Mouse (Mus musculus) B cell, adult 2 months (primary cell): ENCODE data around the gene Trim25.

Experiments
- DNase-seq, 2 experiments: peaks; one replicate each; pipeline ENCODE4 v3.0.0; 2022

Gene Trim25

DNA sequence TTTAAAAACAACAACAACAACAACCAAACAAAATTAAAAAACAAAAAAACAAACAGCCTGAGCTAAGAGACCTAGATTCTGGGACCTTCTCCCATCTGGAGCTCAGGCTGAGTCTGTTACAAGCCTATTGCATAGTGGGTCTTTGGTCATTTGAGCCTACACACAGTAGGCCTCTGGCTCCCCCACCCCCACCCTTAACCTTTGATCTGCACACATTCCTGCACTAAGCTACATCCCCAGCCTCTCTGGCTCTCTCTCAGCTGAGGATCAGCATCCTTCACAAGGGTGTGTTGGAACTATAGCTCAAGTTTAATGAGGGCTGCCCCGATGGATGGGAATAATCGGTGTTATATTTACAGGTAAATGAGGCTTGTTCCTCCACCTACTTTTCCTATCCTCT, 3.6 kb upstream of the Trim25 start:
- no peak for DNase-seq

DNA sequence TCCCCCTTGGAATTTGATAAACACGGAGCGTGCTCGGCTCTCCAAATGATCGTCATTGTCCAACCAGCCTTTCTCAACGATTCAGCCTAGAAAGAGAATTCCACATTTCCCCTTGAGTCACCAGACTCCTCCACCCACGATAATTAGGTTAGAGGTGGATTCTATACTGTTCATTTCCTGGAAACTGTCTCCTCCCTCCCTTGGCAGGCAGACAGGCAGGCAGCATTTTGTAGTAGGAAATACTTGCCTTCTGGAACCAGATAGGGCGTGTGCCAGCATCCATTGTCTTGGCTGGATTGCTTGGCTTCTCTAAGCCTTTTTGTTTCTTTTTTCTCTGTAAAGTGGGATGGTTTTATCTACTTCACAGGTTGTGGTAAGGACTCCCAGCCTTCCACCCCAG, 2.7 kb upstream of the Trim25 start:
- DNase-seq = no peak

DNA sequence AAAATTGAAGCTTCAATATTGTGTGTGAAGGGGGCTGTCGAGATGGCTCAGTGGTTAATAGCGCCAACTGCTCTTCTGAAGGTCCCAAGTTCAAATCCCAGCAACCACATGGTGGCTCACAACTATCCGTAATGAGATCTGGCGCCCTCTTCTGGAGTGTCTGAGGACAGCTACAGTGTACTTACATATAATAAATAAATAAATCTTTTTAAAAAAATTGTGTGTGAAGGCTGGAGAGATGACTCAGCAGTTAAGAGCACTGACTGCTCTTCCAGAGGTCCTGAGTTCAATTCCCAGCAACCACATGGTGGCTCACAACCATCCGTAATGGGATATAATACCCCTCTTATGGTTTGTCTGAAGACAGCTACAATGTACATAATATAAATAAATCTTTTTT, 1.8 kb upstream of the Trim25 start:
- DNase-seq = peak; percentile 47 to 51

DNA sequence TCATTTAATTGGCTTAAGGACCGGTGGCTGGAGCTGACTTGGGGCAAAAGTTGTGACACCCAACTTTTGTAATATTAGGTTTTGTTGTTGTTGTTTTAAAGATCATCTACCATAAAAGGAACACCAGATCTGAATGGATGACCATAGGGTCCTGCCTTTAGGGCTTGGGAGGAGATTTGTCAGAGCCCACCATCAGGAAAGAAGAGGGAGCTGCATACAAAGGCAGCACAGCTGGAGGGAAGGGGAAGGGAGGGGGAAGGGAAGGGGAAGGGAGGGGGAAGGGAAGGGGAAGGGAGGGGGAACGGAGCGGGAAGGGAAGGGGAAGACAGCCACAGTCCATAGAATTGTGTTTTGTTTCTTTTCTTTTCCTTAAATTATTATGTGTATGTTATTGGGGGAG, 770 bp upstream of the Trim25 start:
- DNase-seq = no peak

DNA sequence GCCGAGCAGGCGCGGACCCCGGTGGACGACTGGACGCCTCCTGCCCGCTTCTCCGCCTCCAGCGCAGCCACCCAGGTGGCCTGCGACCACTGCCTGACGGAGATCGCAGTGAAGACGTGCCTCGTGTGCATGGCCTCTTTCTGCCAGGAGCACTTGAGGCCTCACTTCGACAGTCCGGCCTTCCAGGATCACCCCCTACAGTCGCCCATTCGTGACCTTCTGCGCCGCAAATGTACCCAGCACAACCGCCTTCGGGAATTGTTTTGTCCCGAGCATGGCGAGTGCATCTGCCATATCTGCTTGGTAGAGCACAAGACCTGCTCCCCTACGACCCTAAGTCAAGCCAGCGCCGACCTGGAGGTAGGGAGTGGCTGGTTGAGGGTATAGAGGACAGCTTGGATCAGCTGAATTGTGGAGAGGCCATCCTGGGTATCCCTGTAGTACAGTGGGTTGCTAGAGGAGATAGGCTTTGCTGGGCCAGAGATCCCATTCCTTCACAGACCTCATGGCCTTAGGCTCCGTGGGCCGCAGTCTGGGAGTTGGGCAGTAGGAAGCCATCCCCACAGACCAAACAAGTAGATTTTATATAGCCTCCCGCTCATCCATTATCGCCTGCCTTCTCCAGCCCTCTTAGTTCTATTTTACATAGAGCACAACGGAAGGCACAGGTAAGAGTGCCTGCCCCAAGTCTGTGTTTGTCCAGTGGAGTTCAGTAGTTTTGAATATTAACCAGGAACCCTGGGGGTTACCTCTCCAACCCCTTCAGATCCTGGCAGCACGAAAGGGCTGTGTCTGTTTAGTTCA, 749 bp downstream of the Trim25 start:
- DNase-seq = peak in 1 of 2 experiments; percentile 10

DNA sequence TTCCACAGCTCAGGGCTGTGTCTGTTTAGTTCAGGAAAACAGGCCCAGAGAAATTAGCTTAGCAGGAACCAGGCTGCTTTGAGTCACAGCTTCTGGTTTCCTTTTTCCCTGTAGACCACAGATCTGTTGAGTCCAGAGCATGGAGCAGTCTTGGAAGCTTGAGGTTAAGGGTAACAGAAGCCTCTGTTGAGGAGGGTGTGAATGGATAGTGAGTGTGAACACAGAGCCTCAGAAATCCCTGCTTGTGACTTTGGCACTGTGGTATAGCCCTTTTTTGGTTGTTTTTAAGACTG, 1.3 kb downstream of the Trim25 start:
- DNase-seq = no peak

DNA sequence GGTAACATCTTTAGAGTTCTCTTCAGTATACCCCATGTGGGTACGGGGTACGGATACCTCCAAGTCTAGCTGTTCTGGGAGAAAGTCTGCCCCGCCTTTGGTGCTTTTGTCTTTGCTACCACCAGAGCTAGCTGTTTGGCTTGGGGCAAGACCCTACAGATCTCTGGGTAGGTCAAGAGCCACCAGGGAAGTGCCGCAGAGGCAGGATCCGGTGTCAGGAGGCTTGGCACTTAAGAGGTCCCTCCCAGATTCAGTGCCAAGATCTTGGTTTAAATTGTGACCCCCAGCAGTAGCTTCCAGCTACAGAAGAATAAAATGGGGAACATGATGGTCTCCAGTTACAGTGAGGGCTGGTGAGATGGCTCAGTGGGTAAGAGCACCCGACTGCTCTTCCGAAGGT, 2.4 kb downstream of the Trim25 start:
- no peak for DNase-seq

DNA sequence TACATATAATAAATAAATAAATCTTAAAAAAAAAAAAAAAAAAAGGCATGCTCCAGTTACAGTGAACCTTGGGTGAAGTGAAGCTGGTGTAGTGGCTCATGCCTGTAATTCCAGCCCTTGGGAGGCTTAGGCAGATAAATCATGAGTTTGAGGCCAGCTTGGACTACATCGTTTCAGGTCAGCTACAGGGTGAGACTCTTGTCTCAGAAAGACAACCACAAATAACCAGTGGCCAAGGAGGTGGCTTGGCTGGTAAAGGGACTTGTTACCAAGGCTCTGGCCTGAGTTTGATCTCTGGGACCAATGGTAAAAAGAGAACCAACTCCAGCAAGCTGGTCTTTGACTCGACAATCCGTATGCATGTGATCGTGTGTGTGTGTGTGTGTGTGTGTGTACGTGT, 2.9 kb downstream of the Trim25 start:
- no peak for DNase-seq

DNA sequence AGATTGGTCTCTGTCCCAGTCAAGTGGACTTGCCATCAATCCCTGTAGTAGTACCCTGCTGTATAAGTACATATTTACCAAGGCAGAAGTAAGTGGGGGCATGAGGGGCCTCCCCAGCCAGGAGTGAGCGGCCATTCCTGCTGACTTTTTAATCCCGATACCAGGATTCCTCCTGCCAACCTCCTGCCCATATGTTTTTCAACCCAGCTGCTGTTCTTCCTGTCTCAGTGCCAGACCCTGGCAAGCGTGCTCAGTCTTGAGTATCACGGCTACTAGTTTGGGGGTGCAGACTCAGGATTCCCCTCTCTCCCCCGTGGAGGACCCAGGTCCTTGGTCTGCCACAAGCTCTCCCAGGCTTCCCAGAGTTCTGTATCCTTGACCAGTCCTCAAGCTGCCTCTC, 3.4 kb downstream of the Trim25 start:
- DNase-seq = no peak

DNA sequence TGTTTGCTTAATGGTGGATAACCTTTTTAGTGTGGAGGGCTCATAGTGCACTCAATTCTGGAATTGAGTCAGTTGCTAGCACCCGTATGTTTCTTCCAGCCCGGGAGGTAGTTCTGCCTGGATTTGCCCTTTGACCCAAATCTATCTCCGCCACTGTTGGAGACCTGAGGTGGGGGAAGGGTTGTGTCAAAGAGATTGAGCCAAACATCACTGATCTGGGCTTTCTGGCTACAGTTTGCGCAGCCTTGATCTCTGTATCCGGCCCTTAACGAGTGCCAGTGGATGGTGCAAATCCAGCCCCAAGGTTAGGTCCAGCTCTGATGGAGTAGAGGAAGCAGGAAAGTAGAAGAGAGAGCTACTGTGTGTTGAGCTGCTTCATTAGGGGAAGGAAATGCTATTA, 3.9 kb downstream of the Trim25 start:
- no peak for DNase-seq

DNA sequence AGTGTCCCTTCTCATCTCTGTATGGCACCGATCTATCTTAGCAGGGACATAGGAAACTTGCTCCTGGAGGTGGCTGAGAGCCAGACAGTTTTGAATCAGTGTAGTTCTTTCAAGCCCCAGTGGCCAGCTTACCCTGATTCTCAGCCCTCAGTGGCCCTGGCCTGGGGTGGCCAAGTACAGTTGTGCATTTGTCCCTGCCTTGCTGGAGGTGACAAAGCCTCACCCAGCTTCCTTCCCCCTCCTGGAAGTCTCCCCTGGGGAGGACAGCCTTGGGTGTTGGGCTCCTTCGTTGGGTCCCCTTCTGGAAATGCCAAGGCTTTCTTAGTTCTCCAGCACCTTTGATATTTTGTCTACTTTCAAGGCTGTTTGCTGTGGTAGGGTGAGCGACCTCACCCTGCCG, 4.5 kb downstream of the Trim25 start:
- no peak for DNase-seq

DNA sequence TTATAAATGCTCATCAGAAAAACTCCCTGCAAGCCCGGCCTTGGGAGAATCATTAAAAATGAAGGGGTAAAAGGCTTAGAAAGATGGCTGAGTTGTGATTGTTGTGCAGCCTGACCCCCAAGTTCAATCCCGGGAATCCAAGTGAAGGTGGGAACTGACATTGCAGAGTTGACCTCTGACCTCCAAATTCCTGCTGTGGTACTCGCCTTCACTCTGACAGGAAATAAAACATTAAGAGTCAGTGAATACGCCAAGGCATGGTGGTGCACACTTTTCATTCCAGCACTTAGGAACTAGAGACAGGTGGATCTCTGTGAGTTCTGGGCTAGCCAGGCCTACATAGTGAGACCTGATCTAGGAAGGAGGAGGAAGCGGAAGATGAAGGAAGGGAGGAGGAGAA, 6.3 kb downstream of the Trim25 start:
- no peak for DNase-seq

DNA sequence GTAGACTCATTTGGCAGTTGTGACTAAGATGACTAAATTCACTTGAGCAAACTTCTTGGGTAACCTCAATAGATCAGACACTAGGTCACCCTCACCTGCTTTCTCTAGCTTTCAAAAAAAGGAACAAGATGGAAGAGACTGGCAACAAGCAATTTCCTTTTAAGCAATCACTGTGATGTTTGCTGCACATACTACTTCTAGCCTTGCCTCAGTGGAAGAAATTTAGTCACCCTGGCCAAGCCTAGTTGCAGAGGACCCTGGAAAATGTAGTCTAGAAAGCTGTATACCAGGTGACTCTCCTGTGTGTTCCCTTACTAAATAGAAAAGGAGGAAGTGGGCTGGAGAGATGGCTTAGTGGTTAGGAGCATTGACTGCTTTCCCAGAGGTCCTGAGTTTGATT, 7.2 kb downstream of the Trim25 start:
- DNase-seq = no peak

DNA sequence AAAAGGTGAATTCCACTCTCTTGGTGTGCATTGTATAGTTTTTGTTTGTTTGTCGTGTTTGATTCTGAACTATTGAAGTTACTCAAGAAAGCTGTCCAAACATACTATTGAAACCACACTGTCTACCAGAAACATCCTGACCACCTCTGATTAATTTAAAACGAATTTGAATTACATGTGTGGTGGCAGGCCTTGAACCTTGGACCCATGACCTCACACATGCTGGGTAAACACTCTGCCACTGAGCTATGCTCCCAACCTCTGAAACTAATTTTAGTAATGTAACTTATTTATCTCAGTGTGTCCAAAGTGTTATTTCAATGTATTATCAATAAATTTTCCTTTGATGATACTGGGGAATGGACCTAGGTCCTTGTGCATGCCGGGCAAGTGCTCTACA, 8.4 kb downstream of the Trim25 start:
- DNase-seq = no peak

DNA sequence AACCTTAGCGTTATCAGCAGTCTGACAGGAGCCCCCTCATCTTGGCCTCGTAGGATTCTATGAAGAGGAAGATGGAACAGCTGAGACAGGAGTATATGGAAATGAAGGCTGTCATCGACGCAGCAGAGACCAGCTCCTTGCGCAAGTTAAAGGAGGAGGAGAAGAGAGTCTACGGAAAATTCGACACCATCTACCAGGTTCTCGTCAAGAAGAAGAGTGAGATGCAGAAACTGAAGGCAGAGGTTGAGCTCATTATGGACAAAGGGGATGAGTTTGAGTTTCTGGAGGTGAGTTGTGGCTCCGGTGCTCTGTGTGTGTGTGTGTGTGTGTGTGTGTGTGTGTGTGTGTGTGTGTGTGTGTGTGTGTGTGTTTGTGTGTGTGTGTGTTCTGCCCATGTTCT, 9.9 kb downstream of the Trim25 start:
- DNase-seq = no peak

DNA sequence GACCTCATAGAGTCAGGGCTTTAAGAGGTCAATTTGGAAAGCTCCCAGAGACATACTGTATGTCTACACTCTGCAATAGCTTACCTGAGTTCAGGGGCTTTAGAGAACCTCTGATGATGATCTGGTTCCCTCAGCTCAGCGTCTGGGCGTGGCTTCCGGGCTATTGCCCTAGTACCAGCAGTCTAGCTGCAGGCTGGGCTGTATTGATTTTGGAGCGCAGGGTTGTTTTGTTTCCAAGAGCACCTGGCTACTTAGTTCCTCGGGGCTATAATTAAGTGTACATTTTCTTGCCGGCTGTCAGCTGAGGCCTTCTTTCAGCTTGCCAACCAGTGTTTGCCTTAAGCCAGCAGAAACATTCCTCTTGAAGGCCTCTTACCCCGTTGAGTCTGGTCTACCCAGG, 10.3 kb downstream of the Trim25 start:
- no peak for DNase-seq

DNA sequence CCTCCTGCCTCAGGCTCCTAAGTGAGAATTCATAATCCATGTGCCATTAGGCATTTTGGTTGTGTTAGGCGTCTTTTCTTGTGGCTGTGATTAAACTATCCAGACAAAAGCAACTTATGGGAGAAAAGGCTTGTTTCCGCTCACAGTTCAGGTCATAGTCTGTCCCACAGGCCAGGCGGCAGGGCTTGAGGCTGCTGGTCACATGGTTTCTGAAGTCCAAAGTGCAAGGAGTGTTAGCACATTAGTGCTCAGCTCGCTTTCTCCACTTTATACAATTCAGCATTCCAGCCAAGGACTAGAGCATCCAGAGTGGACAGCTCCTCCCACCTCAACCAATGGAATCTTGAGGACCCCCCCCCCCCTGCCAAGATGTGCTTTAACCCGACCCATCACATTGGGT, 13.1 kb downstream of the Trim25 start:
- DNase-seq = no peak

DNA sequence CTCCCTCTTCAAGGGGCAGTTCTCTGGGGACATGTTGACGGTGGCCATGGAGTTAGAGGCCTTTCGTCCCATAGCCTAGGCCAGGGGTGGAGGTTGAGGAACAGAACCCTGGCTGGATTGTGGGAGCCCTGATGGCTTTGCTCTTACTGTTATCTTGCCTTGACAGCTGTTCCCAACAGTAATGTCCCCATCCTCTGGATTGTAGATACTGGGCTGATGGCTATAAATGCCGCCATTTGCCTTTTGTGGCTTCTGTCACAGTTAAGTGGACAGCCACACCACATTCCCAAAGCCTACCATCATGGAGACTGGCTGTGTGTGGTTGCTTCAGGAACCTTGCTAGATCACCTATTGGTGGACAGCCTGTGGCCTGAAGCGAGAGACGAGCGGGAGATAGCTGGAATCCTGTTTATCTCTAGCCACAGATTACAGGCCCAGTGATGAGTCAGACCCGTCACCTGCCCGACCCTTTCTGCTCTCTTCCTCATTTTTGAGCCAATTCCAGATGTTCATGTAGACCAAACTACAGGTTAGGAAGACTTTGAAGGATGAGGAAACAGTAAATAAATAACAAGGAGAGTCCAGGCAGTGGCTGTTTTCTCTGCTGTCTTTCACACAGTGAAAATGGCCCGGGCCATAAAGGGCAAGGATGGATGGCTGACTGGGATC, 18.5 kb downstream of the Trim25 start:
- DNase-seq = no peak

DNA sequence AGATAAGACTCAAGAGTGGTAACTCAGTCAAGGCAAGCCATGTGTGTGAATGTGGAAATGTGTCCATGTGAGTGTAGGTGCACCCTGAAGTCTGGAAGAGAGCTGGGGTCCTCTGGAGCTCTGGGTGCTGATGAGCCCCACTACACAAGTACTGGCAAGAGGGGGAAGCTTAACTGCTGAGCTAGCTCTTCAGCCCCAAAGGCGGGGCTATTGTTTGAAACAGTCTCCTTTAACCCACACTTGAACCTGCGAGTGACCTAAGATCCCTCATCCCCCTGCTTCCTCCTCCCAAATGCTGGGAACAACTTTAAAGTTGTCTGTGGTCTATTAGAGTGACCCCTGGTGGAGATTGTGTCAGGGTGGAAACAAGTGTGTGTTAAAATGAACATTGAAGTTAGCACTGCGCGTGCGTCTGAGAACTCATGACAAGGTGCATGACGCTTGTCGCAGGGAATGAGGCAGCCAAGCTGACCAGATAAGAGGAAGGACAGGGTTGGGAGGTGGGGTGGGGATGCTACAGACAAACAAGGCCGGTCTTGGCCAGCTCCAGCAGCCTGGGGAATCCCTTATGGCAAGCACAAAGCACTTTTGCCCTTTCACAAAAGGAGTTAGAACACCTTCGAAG, 21.6 kb downstream of the Trim25 start:
- DNase-seq = no peak

DNA sequence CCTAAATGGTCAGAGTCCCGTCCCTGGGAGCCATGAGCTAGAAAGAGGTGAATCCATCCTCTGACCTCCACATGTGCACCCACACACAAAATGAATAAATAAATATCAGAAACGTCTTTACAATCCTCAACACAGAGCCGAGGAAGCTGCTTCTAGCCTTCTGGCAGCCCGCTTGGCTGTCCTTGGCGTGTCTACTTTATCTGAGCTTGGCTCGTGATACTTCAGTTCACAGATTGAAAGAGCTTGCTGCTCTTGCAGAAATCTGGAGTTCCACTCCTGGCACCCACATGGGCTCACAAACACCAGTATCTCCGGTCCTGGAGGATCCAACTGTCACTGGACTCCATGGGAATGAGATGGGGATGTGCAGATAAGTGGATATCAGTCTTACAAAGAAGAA, 22.5 kb downstream of the Trim25 start:
- no peak for DNase-seq

DNA sequence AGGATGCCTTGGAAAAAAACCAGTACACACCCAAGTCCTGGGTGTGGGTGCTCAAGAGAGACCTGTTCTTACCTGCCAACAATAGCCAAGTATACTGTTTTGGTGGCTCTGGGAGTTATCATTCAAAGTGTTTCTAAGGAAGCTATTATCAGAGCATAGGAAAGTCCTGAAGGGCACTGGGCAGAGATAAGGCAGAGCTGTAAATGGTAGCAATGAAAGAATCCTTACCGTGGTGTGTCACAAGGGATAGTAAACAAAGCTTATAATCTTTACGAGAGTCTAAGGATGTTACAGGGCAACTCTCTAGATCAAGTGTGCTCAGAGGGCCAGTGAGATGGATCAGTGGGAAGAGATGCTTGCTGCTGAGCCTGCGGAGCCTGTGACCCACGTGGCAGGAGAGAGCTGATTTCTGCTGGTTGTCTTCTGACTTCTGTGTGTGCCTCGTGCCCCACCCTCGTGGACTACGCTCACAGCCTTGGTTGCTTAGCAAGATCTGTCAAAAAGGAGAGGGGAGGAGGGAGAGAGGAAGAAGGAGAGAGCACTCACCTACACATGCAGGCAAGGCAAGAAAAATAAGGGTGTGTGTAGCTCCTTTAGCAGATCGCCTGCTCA, 23.1 kb downstream of the Trim25 start:
- DNase-seq = peak in 1 of 2 experiments; percentile 17

DNA sequence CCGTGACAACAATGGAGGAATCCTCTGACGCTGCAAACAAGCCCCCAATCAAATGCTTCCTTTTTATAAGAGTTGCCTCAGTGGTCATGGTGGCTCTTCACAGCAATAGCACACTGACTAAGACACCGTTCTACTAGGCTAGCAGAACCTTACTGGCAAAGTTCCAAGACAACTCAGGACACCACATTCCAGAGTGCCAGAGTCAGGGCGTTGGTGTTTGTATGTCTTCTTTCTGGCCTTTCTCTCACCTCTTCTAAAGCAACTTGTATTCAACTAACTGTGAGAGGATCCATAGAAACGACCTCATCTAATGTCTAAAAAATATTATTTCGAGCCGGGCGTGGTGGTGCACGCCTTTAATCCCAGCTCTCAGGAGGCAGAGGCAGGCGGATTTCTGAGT, 24.3 kb downstream of the Trim25 start:
- DNase-seq = peak; percentile 15 to 34

DNA sequence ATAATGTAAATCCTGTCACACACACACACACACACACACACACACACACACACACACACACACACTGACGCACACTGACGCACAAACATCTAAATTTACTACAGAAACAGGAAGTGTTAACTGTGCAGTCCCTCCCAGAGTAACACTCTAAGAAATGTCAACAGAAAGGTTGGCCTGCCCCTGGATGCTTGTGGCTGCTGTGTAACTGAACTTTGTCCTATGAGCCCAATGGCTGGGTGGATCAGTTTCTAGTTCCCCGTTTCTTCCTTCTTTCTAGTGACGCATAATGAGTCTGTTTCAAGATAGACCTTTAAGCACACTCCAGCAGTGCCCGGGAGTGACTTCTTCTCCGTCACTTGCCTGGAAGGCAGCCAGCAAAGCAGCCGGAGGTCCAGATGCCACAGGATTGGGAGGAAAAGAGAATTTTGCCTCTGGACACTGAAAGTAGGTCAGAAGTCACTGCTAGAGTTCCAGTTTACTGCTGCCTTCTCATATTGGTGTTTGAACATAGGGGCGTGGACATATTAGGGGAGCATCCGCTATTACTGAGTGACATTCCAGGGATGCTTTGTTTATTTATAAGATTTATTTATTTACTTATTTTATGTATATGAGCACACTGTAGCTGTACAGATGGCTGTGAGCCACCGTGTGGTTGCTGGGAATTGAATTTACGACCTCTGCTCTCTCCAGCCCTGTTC, 25.2 kb downstream of the Trim25 start:
- peak; percentile 85 to 88 for DNase-seq
